Mouse (Mus musculus): ENCODE results near the gene Ntm.

Ntm gene

GRCm38 (mm10) chr9:29884062-29884461 is 78.9 kb downstream of the Ntm start:
- DNase-seq (ENCODE audit: low read depth) = no peak

DNA sequence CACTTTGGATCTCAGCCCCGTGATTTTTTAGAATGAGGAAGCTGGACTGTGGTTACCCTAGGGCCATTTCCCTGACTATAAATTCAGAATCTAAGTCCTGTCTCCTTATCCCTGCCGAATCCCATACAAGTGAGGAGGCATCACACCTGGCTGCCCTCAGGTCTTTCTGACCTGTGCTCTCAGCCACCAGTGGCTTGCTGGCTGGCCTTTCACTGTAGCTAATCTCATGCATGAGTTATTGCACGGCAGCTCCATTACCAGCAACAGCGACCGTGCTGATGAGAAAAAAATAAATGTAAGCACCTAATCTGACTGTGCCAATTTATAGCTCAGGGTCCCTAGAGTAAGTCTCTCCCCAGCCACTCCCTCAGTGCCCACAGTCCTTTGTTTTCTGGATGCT is 81.3 kb downstream of the Ntm start:
- no peak for DNase-seq (ENCODE audit: low read depth)

- no peak for DNase-seq (ENCODE audit: low read depth)
These were observed 85.4 kb downstream of the Ntm start for GRCm38 (mm10) chr9:29877583-29877982.

GRCm38 (mm10) chr9:29867746-29868145 is 95.2 kb downstream of the Ntm start:
- DNase-seq (ENCODE audit: low read depth) = no peak

GRCm38 (mm10) chr9:29866824-29867223 is 96.1 kb downstream of the Ntm start:
- DNase-seq (ENCODE audit: low read depth) = no peak

- no peak for DNase-seq (ENCODE audit: low read depth)
These were observed 96.8 kb downstream of the Ntm start for GRCm38 (mm10) chr9:29866101-29866500.

DNA sequence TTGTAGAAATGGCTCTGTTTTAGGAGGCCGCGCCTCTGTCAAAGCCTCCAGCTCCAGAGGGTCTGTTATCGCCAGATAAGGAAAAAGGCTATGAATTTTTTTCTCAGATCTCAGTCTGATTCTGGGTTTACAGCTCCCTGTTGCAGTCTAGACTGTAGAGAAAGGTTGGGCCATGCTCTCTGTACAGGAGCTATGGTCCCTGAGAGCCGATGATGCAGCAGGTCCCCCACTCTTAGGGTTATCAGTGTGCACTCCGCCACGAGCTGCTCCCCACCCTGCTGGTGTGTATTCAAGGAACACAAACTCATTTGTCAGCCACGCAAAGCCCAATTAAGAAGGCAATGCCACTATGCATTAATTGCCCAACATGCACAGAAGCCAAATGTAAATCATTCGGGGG is 97.4 kb downstream of the Ntm start:
- DNase-seq (ENCODE audit: low read depth) = no peak

GRCm38 (mm10) chr9:29864886-29865285 is 98.1 kb downstream of the Ntm start:
- DNase-seq (ENCODE audit: low read depth) = no peak

GRCm38 (mm10) chr9:29862408-29862807 is 100.5 kb downstream of the Ntm start:
- no peak for DNase-seq (ENCODE audit: low read depth)

GRCm38 (mm10) chr9:29859256-29860048 is 103.5 kb downstream of the Ntm start:
- DNase-seq (ENCODE audit: low read depth) = no peak

DNA sequence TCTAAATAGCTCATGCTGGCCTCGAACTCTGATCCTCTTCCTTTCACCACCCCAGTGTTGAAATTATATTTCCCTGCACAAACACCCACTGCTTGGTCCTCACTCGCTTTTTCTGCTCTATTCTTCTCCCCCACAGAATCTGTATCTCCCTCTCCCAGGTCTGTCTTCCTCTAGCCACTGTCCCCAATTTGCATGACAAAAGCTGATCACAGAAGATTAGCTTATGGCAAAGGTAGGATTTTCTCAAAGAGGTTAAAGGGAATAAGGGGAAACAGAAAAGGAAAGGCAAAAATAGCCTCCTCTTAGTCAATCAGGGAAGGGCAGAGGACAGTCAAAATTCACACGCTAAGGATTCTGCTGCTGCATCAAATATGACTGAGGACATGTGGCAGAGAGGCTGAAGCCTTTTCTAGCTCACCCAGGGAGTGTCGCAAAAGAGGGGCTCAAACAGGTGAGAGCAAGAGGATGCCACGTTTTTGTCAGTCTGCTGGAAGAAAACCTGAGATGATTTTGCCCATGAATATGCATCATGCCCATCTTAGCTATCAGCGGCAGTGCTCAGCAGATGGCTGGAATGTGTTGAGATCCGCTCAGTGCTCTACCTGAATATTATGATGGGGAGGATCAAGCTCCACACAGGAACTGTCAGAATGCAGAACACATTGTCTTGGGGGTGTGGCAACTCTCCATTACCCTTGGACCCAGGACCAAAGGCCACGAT is 114.0 kb downstream of the Ntm start:
- no peak for DNase-seq (ENCODE audit: low read depth)

DNA sequence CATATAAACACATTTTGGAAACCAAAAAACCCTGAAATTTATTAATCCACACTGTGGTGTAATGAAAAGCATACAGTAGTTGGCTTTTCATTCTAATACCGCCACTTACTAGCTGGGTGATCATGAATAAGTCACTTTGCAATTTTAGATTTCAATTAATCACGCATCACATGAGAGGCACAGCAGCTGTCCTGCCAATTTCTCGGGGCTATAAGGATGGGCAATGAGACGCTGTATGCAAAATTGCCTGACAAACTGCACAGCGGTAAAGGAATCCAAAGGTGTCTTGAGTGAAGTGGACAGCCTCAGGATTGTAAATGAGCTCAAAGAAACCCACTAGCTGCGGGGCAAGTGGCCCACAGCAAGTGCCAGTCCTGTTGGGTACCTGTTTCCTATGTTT is 125.6 kb downstream of the Ntm start:
- DNase-seq (ENCODE audit: low read depth) = no peak

GRCm38 (mm10) chr9:29834911-29835310 is 128.0 kb downstream of the Ntm start:
- no peak for DNase-seq (ENCODE audit: low read depth)

DNA sequence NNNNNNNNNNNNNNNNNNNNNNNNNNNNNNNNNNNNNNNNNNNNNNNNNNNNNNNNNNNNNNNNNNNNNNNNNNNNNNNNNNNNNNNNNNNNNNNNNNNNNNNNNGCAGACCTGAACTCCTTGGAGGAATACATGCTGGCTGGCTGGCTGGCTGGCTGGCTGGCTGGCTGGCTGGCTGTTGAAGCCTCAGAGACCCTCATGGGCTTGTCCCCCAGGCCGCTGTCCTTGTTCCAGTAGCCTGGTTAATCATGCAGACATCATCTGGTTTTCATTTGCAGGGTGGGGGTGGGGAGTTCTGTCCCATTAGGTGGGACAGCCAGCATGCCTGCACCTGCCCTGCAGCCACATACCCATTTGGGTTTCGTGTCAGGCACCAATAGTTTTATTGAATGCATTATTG is 129.2 kb downstream of the Ntm start:
- no peak for DNase-seq (ENCODE audit: low read depth)

- no peak for DNase-seq (ENCODE audit: low read depth)
These were observed 135.7 kb downstream of the Ntm start for GRCm38 (mm10) chr9:29827240-29827660.

GRCm38 (mm10) chr9:29825236-29825635 is 137.7 kb downstream of the Ntm start:
- DNase-seq (ENCODE audit: low read depth) = no peak

DNA sequence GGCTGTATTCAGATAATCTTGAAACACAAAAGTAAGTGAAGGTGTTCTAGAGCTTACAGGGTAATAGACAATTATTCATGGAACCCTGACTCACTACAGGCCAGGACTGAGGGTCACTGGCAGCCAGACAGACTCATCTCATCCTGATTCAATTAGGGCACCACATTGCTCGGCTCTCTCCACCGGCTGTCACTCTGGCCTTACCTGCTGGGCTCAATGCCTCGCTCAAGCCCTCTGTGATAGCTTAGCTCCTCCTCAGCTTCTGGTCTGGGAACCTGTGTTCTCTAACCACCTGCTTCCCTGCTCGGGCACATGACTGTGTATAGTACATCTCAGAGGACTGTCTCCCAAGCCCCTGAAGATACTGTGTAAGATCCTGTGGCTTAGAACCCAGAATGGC is 139.2 kb downstream of the Ntm start:
- DNase-seq (ENCODE audit: low read depth) = no peak

DNA sequence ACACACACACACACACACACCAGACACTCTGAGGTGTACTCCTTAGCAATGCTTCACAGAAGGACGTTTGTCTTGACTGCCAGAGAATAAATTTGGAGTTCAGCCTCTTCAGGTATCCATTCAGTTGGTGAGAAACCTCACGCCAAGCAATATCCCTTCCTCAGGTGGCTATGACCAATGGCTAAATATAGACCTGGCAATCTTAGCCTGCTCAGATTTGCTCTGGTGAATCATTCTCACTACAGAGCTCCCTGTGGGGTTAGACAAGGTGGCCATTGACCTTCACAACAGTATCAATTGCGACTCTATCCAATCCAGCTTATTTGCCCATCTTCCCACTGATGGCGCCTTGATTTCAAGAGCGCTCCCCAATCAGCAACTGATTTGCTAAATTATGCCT is 150.3 kb downstream of the Ntm start:
- DNase-seq (ENCODE audit: low read depth) = no peak

GRCm38 (mm10) chr9:29806790-29807189 is 156.2 kb downstream of the Ntm start:
- DNase-seq (ENCODE audit: low read depth) = no peak

- DNase-seq (ENCODE audit: low read depth) = no peak
These were observed 158.5 kb downstream of the Ntm start for GRCm38 (mm10) chr9:29804483-29804882.

GRCm38 (mm10) chr9:29803738-29804285 is 159.1 kb downstream of the Ntm start:
- no peak for DNase-seq (ENCODE audit: low read depth)

DNA sequence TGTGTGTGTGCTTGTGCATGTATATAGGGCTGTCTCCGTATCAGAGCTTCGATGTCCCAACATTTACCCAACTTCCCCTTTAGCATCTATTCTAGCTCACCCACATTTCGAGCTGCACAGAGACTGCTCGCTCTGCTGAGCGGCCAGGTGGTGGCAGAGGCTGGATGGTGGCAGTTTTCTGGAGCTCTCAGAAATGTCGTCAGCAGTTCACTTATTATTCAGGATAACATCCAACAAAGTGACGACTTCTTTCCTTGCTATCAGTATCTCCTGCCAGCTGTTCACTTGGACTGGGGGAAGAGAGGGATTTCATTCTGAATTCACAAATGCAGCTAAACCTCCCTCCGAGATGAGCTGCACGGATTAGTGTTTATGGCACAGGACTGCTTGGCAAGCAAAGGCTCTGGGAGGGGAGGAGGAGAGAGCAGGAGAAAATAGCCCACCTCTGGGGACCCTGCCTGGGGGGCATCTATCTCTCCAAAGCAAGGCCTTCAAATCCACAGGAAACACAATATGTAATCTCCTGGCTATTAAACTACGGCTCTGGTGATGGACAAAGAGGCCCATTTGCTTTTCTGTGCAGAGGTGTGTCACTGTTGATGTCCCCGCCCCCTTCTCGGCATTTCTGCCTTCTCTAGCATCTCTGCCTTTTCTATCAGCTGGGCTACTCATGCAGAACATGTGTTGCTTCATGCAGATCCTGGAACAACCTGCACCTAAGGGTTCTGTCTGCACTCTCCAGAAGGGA is 159.8 kb downstream of the Ntm start:
- no peak for DNase-seq (ENCODE audit: low read depth)
